9 mouse cellular contexts compared by ENCODE assay signal in the genomic region with DNA sequence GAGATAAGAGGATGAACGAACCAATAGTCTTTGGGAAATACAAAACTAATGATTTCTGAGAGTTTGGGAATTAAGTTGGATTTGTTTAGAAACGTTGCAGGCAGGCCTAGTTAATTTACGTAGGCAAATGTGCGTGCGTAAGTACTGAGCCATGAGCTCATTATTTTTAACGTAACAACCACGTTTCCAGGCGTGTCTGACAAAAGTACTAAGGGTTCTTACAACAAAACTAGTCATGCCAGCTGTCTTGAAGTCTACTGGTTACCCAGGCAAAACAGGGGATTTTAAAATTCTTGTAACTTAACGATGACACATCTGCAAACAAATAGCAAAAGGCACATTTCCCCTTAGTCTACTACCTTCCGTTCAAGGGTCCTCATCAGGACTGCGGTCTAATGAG. TPM values are rescaled to one million over a fixed set of nuclear protein-coding genes. Genes with fewer than 3 reads are reported as not detected.
DNase-seq lines count a peak whose midpoint lies in the region; ATAC-seq and TF ChIP-seq lines count a peak whose summit lies in the region.
"Had no signal": no experiment of that assay in that cellular context is flagged by ENCODE, and none has a peak within 500 bp of the region (broad histone marks: within the 10 kb centered on the region; RNA-seq: fewer than 3 reads in every experiment).

No protein-coding gene starts in this region.

- dilution Hi-C loops in CH12.LX (cut with MboI; ENCODE audit: extremely low pct_ligation_motif_present, extremely low pct_unique_long_range_greater_than_20kb, low sequenced_read_pairs) = no loop called here

- 0 out of 2 replicates have a peak, but pooled peaks cover 2% of the 10 kb centered on the region for H3K4me1 ChIP-seq in heart, embryonic 11.5 days (ENCODE audit: control insufficient read depth, insufficient read depth, low read length)
- peaks cover 0 to 17% of the 10 kb centered on the region in 2 experiments; a peak in 2 of 4 replicates for H3K4me1 ChIP-seq in CH12.LX (ENCODE audit: control insufficient read depth in 1 of 2, insufficient read depth in 2 of 2)
- peaks cover 10% of the 10 kb centered on the region; the same call in 1 of the 2 replicates for H3K4me1 ChIP-seq in embryonic facial prominence, embryonic 15.5 days
- peaks cover 55% of the 10 kb centered on the region for H3K4me1 ChIP-seq in liver, embryonic 12.5 days

- peak overlapping the region; percentile 63 for H3K4me3 ChIP-seq in heart, embryonic 11.5 days (ENCODE audit: low read depth, low read length)
- H3K4me3 ChIP-seq in CH12.LX (replicated peaks in 1 of 3; ENCODE audit: low read depth in 2 of 3, low read length in 2 of 3, poor library complexity in 1 of 3) = peak overlapping the region; percentile 54 to 64 (median 59)
- H3K4me3 ChIP-seq in embryonic facial prominence, embryonic 15.5 days (replicated peaks) = peak overlapping the region; percentile 51
- H3K4me3 ChIP-seq in liver, embryonic 12.5 days = peak overlapping the region; percentile 67

- TF ChIP-seq POLR2A in CH12.LX (IDR thresholded peaks at IDR 0.05; ENCODE audit: low read depth, low read length) = no peak

- H3K36me3 ChIP-seq in heart, embryonic 11.5 days (ENCODE audit: control insufficient read depth, insufficient read depth, low read length) = no peaks in the 10 kb centered on the region
- H3K36me3 ChIP-seq in CH12.LX (replicated peaks in 1 of 2; ENCODE audit: control insufficient read depth in 1 of 2, insufficient read depth in 1 of 2, low read length in 1 of 2) = peaks cover 10 to 21% of the 10 kb centered on the region in 2 experiments
- H3K36me3 ChIP-seq in embryonic facial prominence, embryonic 15.5 days = no peaks in the 10 kb centered on the region
- H3K36me3 ChIP-seq in liver, embryonic 12.5 days = no peaks in the 10 kb centered on the region

- H3K79me2 ChIP-seq in CH12.LX (replicated peaks; ENCODE audit: control insufficient read depth, extremely low read depth, insufficient read depth, poor library complexity, severe bottlenecking) = no peaks in the 10 kb centered on the region

- in situ Hi-C loops in CH12.LX (cut with MboI; ENCODE audit: low pct_ligation_motif_present, low pct_unique_long_range_greater_than_20kb, low sequenced_read_pairs) = no loop called here

- peaks cover 30% of the 10 kb centered on the region for H3K27me3 ChIP-seq in heart, embryonic 11.5 days (ENCODE audit: control insufficient read depth, insufficient read depth, low read length)
- peaks cover 6% of the 10 kb centered on the region for H3K27me3 ChIP-seq in CH12.LX (replicated peaks)
- H3K27me3 ChIP-seq in embryonic facial prominence, embryonic 15.5 days = peaks cover 41% of the 10 kb centered on the region
- peaks cover 28% of the 10 kb centered on the region; the same call in 1 of the 2 replicates for H3K27me3 ChIP-seq in liver, embryonic 12.5 days (replicated peaks)

- H3K4me2 ChIP-seq in heart, embryonic 11.5 days = peak overlapping the region; percentile 98
- H3K4me2 ChIP-seq in CH12.LX (ENCODE audit: insufficient read depth, low read depth, poor library complexity, severe bottlenecking) = peak overlapping the region; percentile 96
- H3K4me2 ChIP-seq in embryonic facial prominence, embryonic 15.5 days (replicated peaks) = peak overlapping the region; percentile 85
- peak overlapping the region; percentile 94 for H3K4me2 ChIP-seq in liver, embryonic 12.5 days

- H3K9me3 ChIP-seq in heart, embryonic 11.5 days (replicated peaks; ENCODE audit: control insufficient read depth, low read length) = no peaks in the 10 kb centered on the region
- peaks cover 9% of the 10 kb centered on the region for H3K9me3 ChIP-seq in CH12.LX (replicated peaks; ENCODE audit: low read length)
- no peaks in the 10 kb centered on the region for H3K9me3 ChIP-seq in embryonic facial prominence, embryonic 15.5 days (replicated peaks)
- H3K9me3 ChIP-seq in liver, embryonic 12.5 days (replicated peaks) = no peaks in the 10 kb centered on the region

- TF ChIP-seq CTCF in CH12.LX (conservative IDR thresholded peaks at IDR 0.05 in 1 of 2, IDR thresholded peaks at IDR 0.05 in 1 of 2; ENCODE audit: low read depth in 2 of 2, low read length in 2 of 2) = no peak

- no peak for ATAC-seq in heart, embryonic 11.5 days (replicated peaks; ENCODE audit: insufficient number of reproducible peaks, low FRiP score, low TSS enrichment)
- ATAC-seq in embryonic facial prominence, embryonic 15.5 days (ENCODE audit: insufficient number of reproducible peaks, low FRiP score, low TSS enrichment, low read depth) = no peak
- ATAC-seq in liver, embryonic 12.5 days = no peak

- intact Hi-C loops in heart, postnatal 36 days (cut with DNase I) = no loop called here

- H3K27ac ChIP-seq in heart, embryonic 11.5 days (ENCODE audit: low read depth, low read length) = no peak overlapping the region
- peak overlapping the region; percentile 16; the same call in 1 of the 2 replicates for H3K27ac ChIP-seq in CH12.LX (ENCODE audit: insufficient read depth, low read depth)
- H3K27ac ChIP-seq in embryonic facial prominence, embryonic 15.5 days (replicated peaks) = no peak overlapping the region
- H3K27ac ChIP-seq in liver, embryonic 12.5 days = no peak overlapping the region

- no peak for TF ChIP-seq RAD21 in CH12.LX (IDR thresholded peaks at IDR 0.05; ENCODE audit: low read depth, low read length)

- H3K9ac ChIP-seq in heart, embryonic 11.5 days (ENCODE audit: low read depth, low read length) = no peak overlapping the region
- peak overlapping the region; percentile 29 for H3K9ac ChIP-seq in CH12.LX (ENCODE audit: insufficient read depth, low read depth)
- H3K9ac ChIP-seq in embryonic facial prominence, embryonic 15.5 days = no peak overlapping the region
- peak overlapping the region; percentile 72 for H3K9ac ChIP-seq in liver, embryonic 12.5 days

- WGBS in heart, embryonic 11.5 days (ENCODE audit: insufficient replicate concordance) = 8% methylated on average over 11 of the region's 11 CpGs
- 6% methylated on average over 11 of the region's 11 CpGs for WGBS in embryonic facial prominence, embryonic 15.5 days
- WGBS in liver, embryonic 12.5 days (ENCODE audit: insufficient replicate concordance) = 9% methylated on average over 11 of the region's 11 CpGs

- no peak for DNase-seq in heart, postnatal 36 days
- DNase-seq in CH12.LX (ENCODE audit: extremely low read depth) = no peak
- peak; percentile 35 for DNase-seq in yolk sac, embryonic 10.5 days (ENCODE audit: low spot score)
- no peak for DNase-seq in ovary, postnatal 36 days (ENCODE audit: low spot score)
- no peak for DNase-seq in kidney, adult 9 months

- no peak for TF ChIP-seq EP300 in CH12.LX (IDR thresholded peaks at IDR 0.05; ENCODE audit: low read length)

TF ChIP-seq in CH12.LX, 34 proteins besides CTCF, POLR2A, EP300 and RAD21:
- no peak for TF ChIP-seq NELFE (IDR thresholded peaks at IDR 0.05; ENCODE audit: low read depth, low read length)
- TF ChIP-seq MAX (IDR thresholded peaks at IDR 0.05; ENCODE audit: low read length) = no peak
- TF ChIP-seq MEF2A (IDR thresholded peaks at IDR 0.05; ENCODE audit: borderline replicate concordance, low read depth, low read length) = no peak
- no peak; the same call in 1 of the 2 replicates for TF ChIP-seq ETS1 (conservative IDR thresholded peaks at IDR 0.05; ENCODE audit: low read depth, low read length)
- TF ChIP-seq NRF1 (IDR thresholded peaks at IDR 0.05; ENCODE audit: low read depth, low read length) = no peak
- no peak for TF ChIP-seq CHD2 (IDR thresholded peaks at IDR 0.05; ENCODE audit: low read length)
- no peak for TF ChIP-seq E2F4 (IDR thresholded peaks at IDR 0.05; ENCODE audit: insufficient replicate concordance, low read depth, low read length)

RNA-seq across cellular contexts. Expression of a gene that starts 15.5 kb away (rescaled TPM):
- polyA plus RNA-seq in heart, embryonic 11.5 days (2014; fragmentation: Nextera tagmentation; extraction: Ambion mirVana) = 0.23 TPM in 1 of 2 replicates, not detected in the other
- under 1 TPM in 1 of 2 experiments, not detected in 1; 0.76 TPM for total RNA-seq in heart, postnatal 36 days (2021)
- total RNA-seq in CH12.LX (2012; rRNA removed) (48.4 and 56.8 TPM in 2 replicates), CH12.LX (2014; rRNA removed) (41.8 and 50.2 TPM in 2 replicates)
- 46.7 and 52.8 TPM in 2 replicates for polyA plus RNA-seq in CH12.LX (2012; ENCODE audit: insufficient read length, low read depth)
- 0.53 and 1.8 TPM in 2 replicates for polyA plus RNA-seq in embryonic facial prominence, embryonic 15.5 days (2015; fragmentation: Nextera tagmentation; extraction: Ambion mirVana)
- polyA plus RNA-seq in liver, embryonic 12.5 days (2016; fragmentation: Nextera tagmentation; extraction: Ambion mirVana) = 1.3 and 2.0 TPM in 2 replicates
- total RNA-seq: layer of hippocampus, postnatal 14 days had no signal

RNA-seq across cellular contexts. Expression of a gene that starts 30.5 kb away (rescaled TPM):
- polyA plus RNA-seq in heart, embryonic 11.5 days (2014; fragmentation: Nextera tagmentation; extraction: Ambion mirVana) = 3.8 and 4.4 TPM in 2 replicates
- total RNA-seq in heart, postnatal 36 days (2021) = 10 to 100 TPM; 13.7 to 18.6 TPM
- total RNA-seq in CH12.LX (2012; rRNA removed) = 4.3 and 8.5 TPM in 2 replicates
- 6.1 and 6.3 TPM in 2 replicates for total RNA-seq in CH12.LX (2014; rRNA removed)
- polyA plus RNA-seq in CH12.LX (2012; ENCODE audit: insufficient read length, low read depth) = 2.6 and 3.7 TPM in 2 replicates
- polyA plus RNA-seq in embryonic facial prominence, embryonic 15.5 days (2015; fragmentation: Nextera tagmentation; extraction: Ambion mirVana) = 25.6 and 26.1 TPM in 2 replicates
- 16.1 and 17.0 TPM in 2 replicates for polyA plus RNA-seq in liver, embryonic 12.5 days (2016; fragmentation: Nextera tagmentation; extraction: Ambion mirVana)

RNA-seq across cellular contexts. Expression of a gene that starts 57.9 kb away (rescaled TPM):
- 0.59 TPM in 1 of 2 replicates, not detected in the other for polyA plus RNA-seq in heart, embryonic 11.5 days (2014; fragmentation: Nextera tagmentation; extraction: Ambion mirVana)
- 10 to 100 TPM in 1 of 2 experiments, 1 to 10 TPM in 1; 7.3 to 10.0 TPM for total RNA-seq in heart, postnatal 36 days (2021)
- total RNA-seq in CH12.LX (2012; rRNA removed) = 20.2 and 31.8 TPM in 2 replicates
- 29.5 and 31.1 TPM in 2 replicates for total RNA-seq in CH12.LX (2014; rRNA removed)
- 36.1 and 44.3 TPM in 2 replicates for polyA plus RNA-seq in CH12.LX (2012; ENCODE audit: insufficient read length, low read depth)
- 4.3 and 4.5 TPM in 2 replicates for polyA plus RNA-seq in embryonic facial prominence, embryonic 15.5 days (2015; fragmentation: Nextera tagmentation; extraction: Ambion mirVana)
- polyA plus RNA-seq in liver, embryonic 12.5 days (2016; fragmentation: Nextera tagmentation; extraction: Ambion mirVana) = 1.7 and 1.9 TPM in 2 replicates

Comparison
In these comparisons a context has a peak if more than half of its experiments do, and no peak if none do; other contexts are left out.
1. H3K9ac ChIP-seq: peak in CH12.LX (single experiment) and liver, embryonic 12.5 days (single experiment); none in heart, embryonic 11.5 days (single experiment) and embryonic facial prominence, embryonic 15.5 days (single experiment).
2. RNA of a gene that starts 15.5 kb away (polyA plus RNA-seq): 46.7 to 52.8 TPM in CH12.LX; 0.53 to 1.8 TPM in embryonic facial prominence, embryonic 15.5 days, 1.3 to 2.0 TPM in liver, embryonic 12.5 days and 0.23 TPM in heart, embryonic 11.5 days; every median in the first group is over 10 times any median in the second.
3. Peak in every context shown above with its lines, with median percentiles within 50 percentile points of each other: H3K4me2 ChIP-seq and H3K4me3 ChIP-seq.